Mouse (Mus musculus): ENCODE data around the gene C2cd6.

GRCm38 (mm10) chr1:59056955-59057354, 37.7 kb downstream of the C2cd6 start:
- TF ChIP-seq CTCF (IDR thresholded peaks at IDR 0.05; ENCODE audit: low read depth), result no peak
- TF ChIP-seq EP300 (IDR thresholded peaks at IDR 0.05; ENCODE audit: low read depth), result no peak
